ENCODE assay signal across 20 mouse cellular contexts in genomic region chr9:117298991-117299390, GRCm38 (mm10).
A peak's percentile ranks its signal among the peaks of the same experiment; 100 is the strongest.
DNase-seq lines count a peak whose midpoint lies in the region; ATAC-seq lines count a peak whose summit lies in the region.
"Had no signal": no experiment of that assay in that cellular context is flagged by ENCODE, and none has a peak within 500 bp of the region (broad histone marks: within the 10 kb centered on the region; RNA-seq: fewer than 3 reads in every experiment).

No protein-coding gene starts in this region.

- H3K9me3 ChIP-seq in forebrain, embryonic 13.5 days (replicated peaks), result no peaks in the 10 kb centered on the region
- no peaks in the 10 kb centered on the region for H3K9me3 ChIP-seq in forebrain, embryonic 11.5 days (ENCODE audit: control insufficient read depth, low read length)
- H3K9me3 ChIP-seq: embryonic facial prominence, embryonic 10.5 days; heart, embryonic 13.5 days had no signal

- H3K4me2 ChIP-seq in forebrain, embryonic 13.5 days, result no peak overlapping the region
- H3K4me2 ChIP-seq in forebrain, embryonic 11.5 days (ENCODE audit: low read depth, low read length, severe bottlenecking), result no peak overlapping the region
- H3K4me2 ChIP-seq: heart, embryonic 13.5 days had no signal

- H3K4me3 ChIP-seq in forebrain, embryonic 13.5 days, result no peak overlapping the region
- no peak overlapping the region for H3K4me3 ChIP-seq in forebrain, embryonic 11.5 days (ENCODE audit: low read depth, low read length)
- H3K4me3 ChIP-seq: embryonic facial prominence, embryonic 10.5 days; heart, embryonic 13.5 days had no signal

- intact Hi-C loops in left cerebral cortex, postnatal 4 days (cut with DNase I), result no loop called here
- intact Hi-C loops in left cerebral cortex, postnatal 10 days (cut with DNase I), result no loop called here

- H3K36me3 ChIP-seq in forebrain, embryonic 13.5 days (ENCODE audit: poor library complexity, severe bottlenecking), result no peaks in the 10 kb centered on the region
- no peaks in the 10 kb centered on the region for H3K36me3 ChIP-seq in forebrain, embryonic 11.5 days (ENCODE audit: control insufficient read depth, insufficient read depth, low read length)
- H3K36me3 ChIP-seq: embryonic facial prominence, embryonic 10.5 days; heart, embryonic 13.5 days had no signal

- no peak overlapping the region for H3K9ac ChIP-seq in forebrain, embryonic 13.5 days
- no peak overlapping the region for H3K9ac ChIP-seq in forebrain, embryonic 11.5 days (ENCODE audit: low read length)
- H3K9ac ChIP-seq: heart, embryonic 13.5 days had no signal

- peaks cover 6% of the 10 kb centered on the region; the same call in 1 of the 2 replicates for H3K4me1 ChIP-seq in forebrain, embryonic 13.5 days
- H3K4me1 ChIP-seq in forebrain, embryonic 11.5 days (replicated peaks; ENCODE audit: control insufficient read depth, insufficient read depth, low read length), result no peaks in the 10 kb centered on the region
- H3K4me1 ChIP-seq: embryonic facial prominence, embryonic 10.5 days; heart, embryonic 13.5 days had no signal

- peaks cover 4% of the 10 kb centered on the region; the same call in 1 of the 2 replicates for H3K27me3 ChIP-seq in forebrain, embryonic 13.5 days
- no peaks in the 10 kb centered on the region for H3K27me3 ChIP-seq in forebrain, embryonic 11.5 days (ENCODE audit: control insufficient read depth, insufficient read depth, low read length)
- H3K27me3 ChIP-seq: CH12.LX; heart, embryonic 13.5 days; Patski had no signal

- no peak overlapping the region for H3K27ac ChIP-seq in forebrain, embryonic 13.5 days
- H3K27ac ChIP-seq in forebrain, embryonic 11.5 days (ENCODE audit: low read depth, low read length), result no peak overlapping the region
- H3K27ac ChIP-seq: embryonic facial prominence, embryonic 10.5 days; heart, embryonic 13.5 days had no signal

- WGBS in forebrain, embryonic 13.5 days, result 74% methylated on average over 7 of the region's 7 CpGs
- WGBS in forebrain, embryonic 11.5 days, result 87% methylated on average over 7 of the region's 7 CpGs

- DNase-seq in forebrain, embryonic 11.5 days (ENCODE audit: low spot score), result no peak
- peak; percentile 48 for DNase-seq in heart, adult 11 months
- no peak for DNase-seq in heart, adult 9 months (ENCODE audit: low spot score in 2 of 2)
- peak; percentile 19 for DNase-seq in left cerebral cortex, postnatal 4 days
- DNase-seq in left cerebral cortex, postnatal 10 days (ENCODE audit: extremely low spot score in 1 of 2, low spot score in 2 of 2), result no peak
- peak; percentile 20 for DNase-seq in retina, embryonic 14.5 days (ENCODE audit: low spot score)
- DNase-seq in right cerebral cortex, postnatal 14 days, result no peak
- DNase-seq: adrenal gland, postnatal 14 days; cerebellum, adult 2 months; gastrocnemius, postnatal 14 days; heart, postnatal 36 days; kidney, adult 11 months; kidney, adult 9 months had no signal

- ATAC-seq in forebrain, embryonic 13.5 days, result 0 out of 2 replicates have a peak, but pooled peaks have one; percentile 13
- ATAC-seq in forebrain, embryonic 11.5 days (replicated peaks; ENCODE audit: low FRiP score), result no peak
- ATAC-seq: activated CD4-positive, CD25-positive, alpha-beta regulatory T cell, adult 4 months; hindbrain, embryonic 16.5 days; Patski had no signal

Comparison
In these comparisons a context has a peak if more than half of its experiments do, and no peak if none do; other contexts are left out.
1. DNase-seq: peak in heart, adult 11 months (single experiment), left cerebral cortex, postnatal 4 days (single experiment) and retina, embryonic 14.5 days (single experiment); none in forebrain, embryonic 11.5 days (single experiment), heart, adult 9 months (0 of 2), left cerebral cortex, postnatal 10 days (0 of 2) and right cerebral cortex, postnatal 14 days (single experiment).